Mouse (Mus musculus): Measurements from ENCODE around the gene Lysmd4.

Lysmd4 gene

GRCm38 (mm10) chr7:67259828-67260563, 37.7 kb downstream of the Lysmd4 start:
- TF ChIP-seq GATA4 (IDR thresholded peaks at IDR 0.05; ENCODE audit: insufficient replicate concordance, low read length) = peak; percentile 62; the same call in 1 of the 2 replicates

DNA sequence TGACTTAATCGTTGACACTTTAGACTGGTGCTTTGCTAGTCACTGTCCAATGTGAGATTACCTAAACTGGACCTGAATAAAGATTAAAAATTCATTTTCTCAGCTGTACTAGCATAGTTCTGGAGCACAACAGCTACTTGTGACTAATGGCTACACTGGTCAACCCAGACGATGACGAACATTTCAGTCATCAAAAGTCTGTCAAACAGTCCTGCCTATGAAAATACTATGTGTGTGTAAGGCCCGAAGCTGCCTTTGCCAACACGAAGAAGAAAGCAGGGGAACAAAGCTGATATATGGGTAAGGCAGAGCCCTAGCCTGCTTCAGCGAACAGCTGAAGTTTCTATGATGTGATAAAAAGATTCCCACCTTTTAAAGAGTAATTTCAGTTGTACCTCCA, 61.2 kb downstream of the Lysmd4 start:
- TF ChIP-seq GATA4 (IDR thresholded peaks at IDR 0.05; ENCODE audit: insufficient replicate concordance, low read length) = no peak

DNA sequence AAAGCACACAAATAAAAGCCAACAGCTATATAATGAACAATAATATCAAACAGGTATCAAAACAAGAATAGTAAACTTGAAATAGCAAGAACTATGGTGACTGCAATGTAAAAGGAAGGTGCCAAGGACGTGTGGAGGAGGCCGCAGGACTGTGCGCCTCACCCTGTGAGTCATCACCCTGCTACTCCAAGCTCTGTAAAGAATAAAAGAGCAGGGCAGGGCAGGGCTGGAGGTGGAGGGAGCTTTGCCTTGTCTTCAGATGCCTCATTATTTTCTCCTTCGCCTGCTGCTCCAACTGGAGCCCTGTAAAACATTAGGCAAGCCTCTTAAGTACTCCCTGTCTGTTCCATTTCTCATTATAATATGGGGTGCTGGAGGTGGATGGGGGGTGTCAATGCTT, 65.1 kb downstream of the Lysmd4 start:
- TF ChIP-seq GATA4 (IDR thresholded peaks at IDR 0.05; ENCODE audit: insufficient replicate concordance, low read length) = no peak

- TF ChIP-seq GATA4 (IDR thresholded peaks at IDR 0.05; ENCODE audit: insufficient replicate concordance, low read length) = no peak
Observed at GRCm38 (mm10) chr7:67291356-67291755, 69.0 kb downstream of the Lysmd4 start.

DNA sequence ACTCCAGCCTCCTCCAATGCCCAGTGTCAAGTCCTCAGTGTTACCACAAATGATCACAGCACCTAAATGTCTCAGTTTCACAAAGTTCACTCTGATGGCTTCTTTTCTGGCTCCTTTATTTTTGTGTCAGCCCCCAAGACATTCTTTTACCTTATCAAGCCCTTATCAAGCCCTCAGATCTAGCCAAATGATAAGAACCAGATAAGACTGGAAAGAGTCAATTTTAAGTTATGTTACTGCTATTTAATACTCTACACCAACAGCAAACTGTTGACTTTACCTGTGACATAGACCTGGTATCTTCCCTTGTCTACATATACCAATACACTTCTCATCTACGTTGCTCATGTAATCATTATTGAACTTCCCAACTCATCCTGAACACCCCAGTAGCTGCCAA, 74.1 kb downstream of the Lysmd4 start:
- no peak for TF ChIP-seq GATA4 (IDR thresholded peaks at IDR 0.05; ENCODE audit: insufficient replicate concordance, low read length)

DNA sequence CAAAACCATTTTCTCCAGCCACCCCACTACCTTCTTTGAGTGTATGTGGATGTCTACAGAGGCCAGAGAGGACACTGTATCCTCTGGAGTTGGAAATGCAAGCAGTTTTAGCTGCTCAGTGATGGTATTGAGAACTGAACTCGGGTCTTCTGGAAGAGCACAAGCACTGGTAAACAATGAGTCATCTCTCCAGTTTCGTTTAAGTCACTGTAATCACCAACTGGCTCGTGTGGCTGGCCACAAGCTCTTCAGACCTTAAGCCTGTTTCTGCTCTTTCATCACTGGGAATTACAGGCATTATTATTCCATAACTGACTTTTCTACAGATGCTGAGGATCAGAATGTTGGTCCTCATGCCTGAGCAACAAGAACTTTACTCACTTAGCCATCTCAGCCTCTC, 82.6 kb downstream of the Lysmd4 start:
- TF ChIP-seq GATA4 (IDR thresholded peaks at IDR 0.05; ENCODE audit: insufficient replicate concordance, low read length) = no peak

- TF ChIP-seq GATA4 (IDR thresholded peaks at IDR 0.05; ENCODE audit: insufficient replicate concordance, low read length) = no peak
Observed at GRCm38 (mm10) chr7:67307078-67307477, 84.7 kb downstream of the Lysmd4 start.

DNA sequence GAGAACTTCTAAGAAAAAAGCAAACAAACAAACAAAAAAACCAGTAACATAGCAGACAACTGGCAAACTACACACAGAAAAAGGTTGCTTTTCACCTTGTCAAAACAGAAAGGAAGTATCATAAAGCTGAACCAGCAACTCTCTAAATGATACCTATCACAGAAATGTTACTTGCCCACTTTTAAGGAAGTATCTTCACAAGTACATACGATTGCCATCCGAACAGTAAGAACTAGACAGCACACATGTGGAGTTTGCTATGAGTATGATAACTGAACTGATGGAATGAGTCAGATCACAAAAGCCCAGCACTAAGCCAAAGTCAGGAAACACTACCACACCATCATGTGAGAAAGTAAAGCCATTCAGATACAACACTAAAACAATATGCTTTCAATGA, 85.8 kb downstream of the Lysmd4 start:
- TF ChIP-seq GATA4 (IDR thresholded peaks at IDR 0.05; ENCODE audit: insufficient replicate concordance, low read length) = no peak

- no peak for TF ChIP-seq GATA4 (IDR thresholded peaks at IDR 0.05; ENCODE audit: insufficient replicate concordance, low read length)
Observed at GRCm38 (mm10) chr7:67310151-67310550, 87.8 kb downstream of the Lysmd4 start.

DNA sequence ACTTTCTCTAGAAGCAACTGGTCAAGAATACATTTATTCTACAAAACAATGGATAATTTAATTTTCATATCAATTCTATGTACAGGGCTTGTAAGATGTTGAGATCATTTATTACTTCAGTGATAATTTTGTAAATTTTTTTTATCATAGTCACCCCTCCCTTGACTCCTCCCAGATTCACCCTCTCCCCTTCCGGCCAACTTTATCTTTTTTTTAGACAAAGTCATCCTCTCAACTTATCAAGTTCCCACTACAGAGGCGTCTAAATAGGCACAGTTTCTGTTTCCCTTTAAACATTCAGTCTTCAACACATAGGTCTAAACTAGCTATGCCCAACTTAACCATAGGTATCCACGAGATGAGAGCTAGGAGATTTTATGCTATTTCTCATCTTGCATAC, 90.9 kb downstream of the Lysmd4 start:
- TF ChIP-seq GATA4 (IDR thresholded peaks at IDR 0.05; ENCODE audit: insufficient replicate concordance, low read length) = no peak

DNA sequence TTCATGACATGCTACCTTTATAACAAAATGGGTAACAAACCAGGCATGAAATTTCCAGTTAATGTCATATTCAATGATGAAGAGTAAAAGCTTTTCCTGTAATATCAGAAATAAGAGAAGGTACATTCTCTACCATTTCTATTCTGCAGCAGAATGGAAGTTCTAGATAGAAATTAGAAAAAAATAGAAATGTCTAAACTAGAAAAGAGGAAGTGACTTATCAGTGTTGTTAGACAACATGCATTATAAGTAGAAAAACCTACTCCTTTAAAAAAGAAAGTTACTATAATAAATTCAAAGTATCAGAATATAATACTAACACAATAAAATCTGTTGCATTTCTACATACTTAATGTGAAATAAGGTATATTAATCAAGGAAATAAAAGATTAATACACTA, 96.4 kb downstream of the Lysmd4 start:
- TF ChIP-seq GATA4 (IDR thresholded peaks at IDR 0.05; ENCODE audit: insufficient replicate concordance, low read length) = no peak

- TF ChIP-seq GATA4 (IDR thresholded peaks at IDR 0.05; ENCODE audit: insufficient replicate concordance, low read length) = no peak
Observed at GRCm38 (mm10) chr7:67320359-67320758, 98.0 kb downstream of the Lysmd4 start.

GRCm38 (mm10) chr7:67342067-67342625, 119.8 kb downstream of the Lysmd4 start:
- no peak for TF ChIP-seq GATA4 (IDR thresholded peaks at IDR 0.05; ENCODE audit: insufficient replicate concordance, low read length)

DNA sequence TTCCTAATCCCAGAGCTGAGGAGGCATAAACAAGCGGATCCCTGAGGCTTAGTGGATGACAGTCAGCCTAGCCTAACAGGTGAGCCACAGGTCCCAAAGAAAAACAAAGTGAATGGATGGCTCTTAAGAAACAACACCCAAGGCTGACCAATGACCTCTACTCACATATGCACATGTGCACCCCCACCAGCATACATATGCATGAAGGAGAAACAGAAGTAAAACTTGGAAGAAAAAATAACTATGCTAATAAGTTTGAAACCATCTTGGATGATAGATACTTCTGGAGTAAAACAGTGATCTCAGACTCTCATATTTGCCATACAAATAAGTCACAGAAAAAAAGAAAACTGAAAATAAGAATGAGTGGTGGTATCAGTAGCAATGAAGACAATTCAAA, 122.1 kb downstream of the Lysmd4 start:
- no peak for TF ChIP-seq GATA4 (IDR thresholded peaks at IDR 0.05; ENCODE audit: insufficient replicate concordance, low read length)

DNA sequence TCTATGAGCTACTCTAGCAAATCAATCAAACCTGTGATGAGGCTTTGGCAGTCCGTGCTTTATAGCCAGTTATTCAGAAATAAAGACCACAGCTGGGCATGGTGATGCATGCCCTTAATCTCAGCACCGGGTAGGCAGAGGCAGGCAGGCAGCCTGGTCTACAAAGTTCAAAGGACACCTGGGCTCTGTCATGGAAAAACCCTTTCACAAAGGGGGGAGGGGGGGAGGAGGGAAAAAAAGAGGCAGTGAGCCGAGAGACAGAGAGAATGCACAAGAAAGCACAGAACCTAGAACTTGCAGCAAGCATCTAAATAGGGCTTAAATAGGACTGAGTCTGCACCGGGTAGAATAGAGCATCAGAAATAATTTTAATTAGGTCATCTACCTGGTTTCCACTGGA, 130.6 kb downstream of the Lysmd4 start:
- TF ChIP-seq GATA4 (IDR thresholded peaks at IDR 0.05; ENCODE audit: insufficient replicate concordance, low read length) = no peak

DNA sequence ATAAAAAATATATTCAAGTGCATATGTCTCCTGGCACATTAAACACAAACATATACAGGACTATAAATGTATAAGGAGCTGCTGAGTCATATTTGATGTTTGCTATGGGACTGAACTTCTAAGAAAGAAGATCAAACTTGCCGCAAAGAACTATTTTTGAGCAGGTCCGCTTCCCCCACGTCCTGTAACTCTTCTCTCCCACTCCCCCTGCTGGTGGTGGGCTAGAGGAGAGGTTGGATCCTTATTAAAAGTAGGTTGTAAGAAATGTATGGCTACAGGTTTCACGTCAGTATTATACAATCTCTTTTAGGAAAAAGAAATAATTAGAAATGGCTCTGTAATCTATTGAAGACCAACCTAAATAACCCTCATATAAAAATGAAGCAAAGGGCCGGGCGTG, 131.3 kb downstream of the Lysmd4 start:
- TF ChIP-seq GATA4 (IDR thresholded peaks at IDR 0.05; ENCODE audit: insufficient replicate concordance, low read length) = no peak

DNA sequence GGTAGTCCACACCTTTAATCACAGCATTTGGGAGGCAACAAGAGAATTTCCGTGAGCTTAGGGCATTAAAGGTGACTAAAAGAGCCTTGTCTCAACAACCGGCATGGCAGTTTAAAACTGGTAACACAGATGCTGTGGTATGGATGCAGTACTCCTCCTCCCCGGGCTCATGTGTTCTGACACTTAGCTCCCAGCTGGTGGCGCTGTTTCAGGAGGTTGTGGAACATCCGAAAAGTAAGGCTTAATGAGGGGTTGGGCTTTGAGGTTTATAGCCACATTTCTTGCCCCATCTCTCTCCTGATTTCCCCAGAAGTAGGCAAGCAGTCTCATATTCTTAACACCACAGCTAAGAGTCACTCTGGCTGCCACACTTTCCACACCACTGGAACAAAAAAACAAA, 133.5 kb downstream of the Lysmd4 start:
- no peak for TF ChIP-seq GATA4 (IDR thresholded peaks at IDR 0.05; ENCODE audit: insufficient replicate concordance, low read length)
